Mouse (Mus musculus) neural tube, embryonic 11.5 days (tissue): Measurements from ENCODE around the gene Parm1. TPM values are rescaled to one million over a fixed set of nuclear protein-coding genes. Genes with fewer than 3 reads are reported as not detected.

Source experiments
- ATAC-seq: fragments of 200-750 bp; cut with Nextera tagmentation; 2 replicates; pipeline ENCODE4 v1.8.0; 2017; ENCODE audit warnings: moderate number of reproducible peaks, mild to moderate bottlenecking, moderate TSS enrichment, moderate library complexity; ENCODE audit not compliant: insufficient read depth, low FRiP score, low TSS enrichment
- DNase-seq: peaks from one replicate; pipeline ENCODE4 v3.0.0-alpha.2; 2015; ENCODE audit warnings: low spot score
- H3K27ac ChIP-seq: fragments of 300-500 bp; sonication (generic); 2 replicates; pipeline ENCODE4 v1.5.1; 2014; ENCODE audit warnings: low read depth, mild to moderate bottlenecking, low read length
- H3K27me3 ChIP-seq: fragments of 300-500 bp; sonication (generic); 2 replicates; pipeline ENCODE4 v1.6.1; 2014; ENCODE audit warnings: mild to moderate bottlenecking, low read length, mixed read lengths; ENCODE audit not compliant: control insufficient read depth, insufficient read depth
- H3K36me3 ChIP-seq: fragments of 300-500 bp; sonication (generic); 2 replicates; pipeline ENCODE4 v1.6.1; 2014; ENCODE audit warnings: mild to moderate bottlenecking, low read length, moderate library complexity, mixed read lengths; ENCODE audit not compliant: control insufficient read depth, insufficient read depth
- H3K4me1 ChIP-seq: fragments of 300-500 bp; sonication (generic); 2 replicates; pipeline ENCODE4 v1.6.1; 2014; ENCODE audit warnings: low read length, mixed read lengths; ENCODE audit not compliant: control insufficient read depth, insufficient read depth
- H3K4me2 ChIP-seq: fragments of 300-500 bp; sonication (generic); 2 replicates; pipeline ENCODE4 v1.6.1; 2014; ENCODE audit warnings: low read depth, mild to moderate bottlenecking, moderate library complexity
- H3K4me3 ChIP-seq: fragments of 300-500 bp; sonication (generic); 2 replicates; pipeline ENCODE4 v1.5.1; 2014; ENCODE audit warnings: low read depth, low read length
- H3K9ac ChIP-seq: fragments of 300-500 bp; sonication (generic); 2 replicates; pipeline ENCODE4 v1.6.1; 2014; ENCODE audit warnings: mild to moderate bottlenecking, low read length
- H3K9me3 ChIP-seq: fragments of 300-500 bp; sonication (generic); 2 replicates; pipeline ENCODE4 v1.6.1; 2016; ENCODE audit warnings: low read length; ENCODE audit not compliant: control insufficient read depth
- WGBS: fragments of 180-500 bp; shearing (Covaris S2); extraction: QIAGEN DNeasy Blood & Tissue Kit; methylation state at CpG from one replicate; pipeline ENCODE4 v1.1.7; 2014; 5-methylcytosine and 5-hydroxymethylcytosine counted together
- polyA plus RNA-seq: library from polyadenylated mRNA; unstranded; fragments of >200 nt; fragmentation: Nextera tagmentation; extraction: Ambion mirVana; gene quantifications from 2 replicates; pipeline ENCODE4 v1.2.1, GENCODE M21; 2014

Parm1 gene
- polyA plus RNA-seq, 1 experiment from 2014 or later: 17.6 TPM

GRCm38 (mm10) chr5:91561394-91561793, 44.0 kb downstream of the Parm1 start:
- Histone ChIP-seq H3K4me1 (no peaks in the 10 kb centered on the region), H3K27me3 (no peaks in the 10 kb centered on the region), H3K27ac (no peak overlapping the region), H3K4me3 (no peak overlapping the region), H3K4me2 (no peak overlapping the region), H3K9me3 (no peaks in the 10 kb centered on the region), H3K9ac (no peak overlapping the region), H3K36me3 (no peaks in the 10 kb centered on the region)
- DNase-seq (no peak), ATAC-seq (no peak)
- 87% methylated on average over 3 of the region's 3 CpGs for WGBS

- no peak for DNase-seq
- no peaks in the 10 kb centered on the region for H3K36me3 ChIP-seq
- H3K4me2 ChIP-seq: no peak overlapping the region
- no peak for ATAC-seq
- 84% methylated on average over 7 of the region's 7 CpGs for WGBS
- H3K27ac ChIP-seq: no peak overlapping the region
- H3K9ac ChIP-seq: no peak overlapping the region
- H3K9me3 ChIP-seq: no peaks in the 10 kb centered on the region
- H3K4me3 ChIP-seq: no peak overlapping the region
- no peaks in the 10 kb centered on the region for H3K4me1 ChIP-seq
- H3K27me3 ChIP-seq: no peaks in the 10 kb centered on the region
Measured at GRCm38 (mm10) chr5:91562486-91562885, 45.1 kb downstream of the Parm1 start.

- Histone ChIP-seq H3K4me1 (no peaks in the 10 kb centered on the region), H3K36me3 (no peaks in the 10 kb centered on the region), H3K9me3 (no peaks in the 10 kb centered on the region), H3K9ac (no peak overlapping the region), H3K27ac (no peak overlapping the region), H3K27me3 (no peaks in the 10 kb centered on the region), H3K4me2 (no peak overlapping the region), H3K4me3 (no peak overlapping the region)
- DNase-seq (no peak), ATAC-seq (no peak)
- WGBS: 92% methylated on average over 3 of the region's 3 CpGs
Measured at GRCm38 (mm10) chr5:91564054-91564453, 46.6 kb downstream of the Parm1 start.

- H3K27me3 ChIP-seq: no peaks in the 10 kb centered on the region
- no peak overlapping the region for H3K27ac ChIP-seq
- no peak overlapping the region for H3K4me3 ChIP-seq
- H3K4me1 ChIP-seq: no peaks in the 10 kb centered on the region
- H3K4me2 ChIP-seq: no peak overlapping the region
- ATAC-seq (no peak), DNase-seq (no peak)
- no peaks in the 10 kb centered on the region for H3K36me3 ChIP-seq
- no peak overlapping the region for H3K9ac ChIP-seq
- 93% methylated on average over 3 of the region's 3 CpGs for WGBS
- no peaks in the 10 kb centered on the region for H3K9me3 ChIP-seq
Measured at GRCm38 (mm10) chr5:91565458-91565857, 48.0 kb downstream of the Parm1 start.

GRCm38 (mm10) chr5:91566591-91566990, 49.2 kb downstream of the Parm1 start:
- Histone ChIP-seq H3K27ac (no peak overlapping the region), H3K4me1 (no peaks in the 10 kb centered on the region), H3K9me3 (no peaks in the 10 kb centered on the region), H3K4me2 (no peak overlapping the region), H3K27me3 (no peaks in the 10 kb centered on the region), H3K4me3 (no peak overlapping the region), H3K9ac (no peak overlapping the region), H3K36me3 (no peaks in the 10 kb centered on the region)
- ATAC-seq: no peak
- no peak for DNase-seq
- 74% methylated on average over 3 of the region's 3 CpGs for WGBS

- H3K27me3 ChIP-seq: no peaks in the 10 kb centered on the region
- H3K27ac ChIP-seq: no peak overlapping the region
- H3K4me1 ChIP-seq: no peaks in the 10 kb centered on the region
- H3K9me3 ChIP-seq: no peaks in the 10 kb centered on the region
- DNase-seq (no peak), ATAC-seq (no peak)
- no peak overlapping the region for H3K4me3 ChIP-seq
- WGBS: 95% methylated on average over 2 of the region's 2 CpGs
- no peak overlapping the region for H3K4me2 ChIP-seq
- H3K36me3 ChIP-seq: no peaks in the 10 kb centered on the region
- H3K9ac ChIP-seq: no peak overlapping the region
Measured at GRCm38 (mm10) chr5:91574211-91574610, 56.8 kb downstream of the Parm1 start.

- H3K4me3 ChIP-seq: no peak overlapping the region
- no peak overlapping the region for H3K4me2 ChIP-seq
- ATAC-seq (no peak), DNase-seq (no peak)
- WGBS: 85% methylated on average over 7 of the region's 7 CpGs
- H3K9me3 ChIP-seq: no peaks in the 10 kb centered on the region
- no peaks in the 10 kb centered on the region for H3K27me3 ChIP-seq
- no peak overlapping the region for H3K9ac ChIP-seq
- no peaks in the 10 kb centered on the region for H3K4me1 ChIP-seq
- H3K36me3 ChIP-seq: no peaks in the 10 kb centered on the region
- H3K27ac ChIP-seq: no peak overlapping the region
Measured at GRCm38 (mm10) chr5:91578924-91579323, 61.5 kb downstream of the Parm1 start.

GRCm38 (mm10) chr5:91581799-91582198, 64.4 kb downstream of the Parm1 start:
- Histone ChIP-seq H3K27me3 (no peaks in the 10 kb centered on the region), H3K4me2 (no peak overlapping the region), H3K4me1 (no peaks in the 10 kb centered on the region), H3K9me3 (no peaks in the 10 kb centered on the region), H3K9ac (no peak overlapping the region), H3K36me3 (no peaks in the 10 kb centered on the region), H3K27ac (no peak overlapping the region), H3K4me3 (no peak overlapping the region)
- ATAC-seq: no peak
- DNase-seq: no peak
- WGBS: 97% methylated on average over 4 of the region's 4 CpGs

GRCm38 (mm10) chr5:91586206-91586605, 68.8 kb downstream of the Parm1 start:
- DNase-seq: no peak

More at GRCm38 (mm10) chr5:91586206-91586605, 68.8 kb downstream of the Parm1 start:
- H3K27ac ChIP-seq: no peak overlapping the region
- no peaks in the 10 kb centered on the region for H3K27me3 ChIP-seq
- no peak overlapping the region for H3K4me3 ChIP-seq
- no peak for ATAC-seq
- no peaks in the 10 kb centered on the region for H3K36me3 ChIP-seq
- no peaks in the 10 kb centered on the region for H3K9me3 ChIP-seq
- 65% methylated on average over 3 of the region's 3 CpGs for WGBS
- H3K9ac ChIP-seq: no peak overlapping the region
- H3K4me2 ChIP-seq: no peak overlapping the region
- no peaks in the 10 kb centered on the region for H3K4me1 ChIP-seq
